Mouse (Mus musculus) liver, adult 2 months (tissue): ENCODE measurements around the gene Syt16. TPM values are rescaled to one million over a fixed set of nuclear protein-coding genes. Genes with fewer than 3 reads are reported as not detected.

ENCODE experiments used
- DNase-seq: peaks from one replicate; pipeline ENCODE4 v3.0.0-alpha.2; 2011; ENCODE audit warnings: low read depth, low spot score; ENCODE audit errors: extremely low read depth
- H3K27ac ChIP-seq: fragments of 200-500 bp; replicated peaks from 2 replicates; pipeline ENCODE4 v1.5.1; 2012; ENCODE audit warnings: low read depth, mild to moderate bottlenecking, control low read depth, inconsistent platforms, low read length; ENCODE audit not compliant: insufficient read depth
- H3K27me3 ChIP-seq: fragments of 200-500 bp; 2 replicates; pipeline ENCODE4 v1.6.1; 2012; ENCODE audit warnings: mild to moderate bottlenecking, moderate library complexity, low read length, inconsistent platforms; ENCODE audit not compliant: control insufficient read depth, insufficient read depth
- H3K36me3 ChIP-seq: fragments of 200-500 bp; 2 replicates; pipeline ENCODE4 v1.6.1; 2012; ENCODE audit warnings: low read length, inconsistent platforms; ENCODE audit not compliant: control insufficient read depth, insufficient read depth
- H3K4me1 ChIP-seq: fragments of 200-500 bp; 2 replicates; pipeline ENCODE4 v1.6.1; 2011; ENCODE audit warnings: low read length; ENCODE audit not compliant: control insufficient read depth, insufficient read depth
- H3K4me3 ChIP-seq: fragments of 200-500 bp; 2 replicates; pipeline ENCODE4 v1.5.1; 2011; ENCODE audit warnings: low read depth, mild to moderate bottlenecking, control low read depth, low read length, moderate library complexity; ENCODE audit not compliant: insufficient read depth
- H3K79me2 ChIP-seq: fragments of 200-500 bp; 2 replicates; pipeline ENCODE4 v1.6.1; 2012; ENCODE audit warnings: inconsistent platforms, mild to moderate bottlenecking, low read length, moderate library complexity; ENCODE audit not compliant: control insufficient read depth, insufficient read depth
- H3K9ac ChIP-seq: fragments of 200-500 bp; 2 replicates; pipeline ENCODE4 v1.6.1; 2012; ENCODE audit warnings: low read depth, mild to moderate bottlenecking, control low read depth, inconsistent platforms, low read length
- CTCF ChIP-seq: fragments of 200-500 bp; IDR thresholded peaks from 2 replicates; pipeline ENCODE4 v1.5.1; 2011; ENCODE audit warnings: low read depth, low read length, control low read depth
- POLR2A ChIP-seq: fragments of 200-500 bp; IDR thresholded peaks from 2 replicates; pipeline ENCODE4 v1.6.1; 2011; ENCODE audit warnings: low read length, control low read depth; ENCODE audit not compliant: insufficient read depth; ENCODE audit errors: extremely low read depth
- WGBS: fragments of 180-500 bp; shearing (Covaris S2); methylation state at CpG from one replicate; pipeline ENCODE4 v1.1.7; 2018; 5-methylcytosine and 5-hydroxymethylcytosine counted together
- polyA plus RNA-seq: library from polyadenylated mRNA; depleted of rRNA; stranded (reverse); fragments of >200 nt; gene quantifications from 2 replicates; pipeline ENCODE4 v1.2.3, GENCODE M21; 2012
- total RNA-seq: library from RNA; depleted of rRNA; stranded (reverse); fragments of >200 nt; gene quantifications from 2 replicates; pipeline ENCODE4 v1.2.3, GENCODE M21; 2014

Gene Syt16
- total and polyA plus RNA-seq, 2 experiments, result not detected

DNA sequence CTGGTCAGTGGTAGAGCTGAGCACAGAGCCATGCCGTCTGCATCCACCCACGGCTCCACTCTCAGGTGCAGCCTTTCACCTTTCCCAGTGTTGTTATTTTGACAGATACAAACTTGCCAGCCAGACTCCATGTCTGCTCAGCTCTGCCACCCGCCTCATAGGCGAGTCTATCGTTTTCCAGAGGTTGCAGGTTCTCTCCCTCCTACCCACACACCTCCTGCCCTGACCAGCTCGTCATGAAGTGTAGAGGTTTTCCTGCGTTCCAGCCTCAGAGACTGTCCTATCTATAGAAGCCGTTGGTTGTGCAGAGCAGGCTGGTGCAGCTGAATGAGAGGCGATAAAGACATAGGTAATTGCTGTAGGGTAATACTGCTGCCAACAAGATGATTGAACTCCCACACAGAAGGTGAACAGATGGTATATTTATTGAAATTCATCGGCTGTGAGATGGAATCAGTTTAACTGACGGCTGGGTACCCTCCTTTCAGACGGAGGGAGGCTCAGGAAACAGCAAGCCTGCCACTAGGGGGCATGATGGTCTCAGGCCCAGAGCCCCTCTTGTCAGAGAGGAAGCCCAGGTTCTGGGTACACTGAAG, 58.0 kb downstream of the Syt16 start:
- DNase-seq, result no peak
- no peaks in the 10 kb centered on the region for H3K27me3 ChIP-seq
- H3K4me3 ChIP-seq, result no peak overlapping the region
- TF ChIP-seq CTCF, result peak; percentile 57
- no peak for TF ChIP-seq POLR2A
- H3K79me2 ChIP-seq, result no peaks in the 10 kb centered on the region
- no peak overlapping the region for H3K9ac ChIP-seq
- H3K27ac ChIP-seq, result no peak overlapping the region
- H3K36me3 ChIP-seq, result no peaks in the 10 kb centered on the region
- H3K4me1 ChIP-seq, result no peaks in the 10 kb centered on the region
- WGBS, result 55% methylated on average over 12 of the region's 12 CpGs

- H3K79me2 ChIP-seq, result no peaks in the 10 kb centered on the region
- no peak overlapping the region for H3K27ac ChIP-seq
- H3K9ac ChIP-seq, result no peak overlapping the region
- DNase-seq, result no peak
- no peaks in the 10 kb centered on the region for H3K4me1 ChIP-seq
- no peaks in the 10 kb centered on the region for H3K27me3 ChIP-seq
- TF ChIP-seq CTCF (no peak), POLR2A (no peak)
- no peaks in the 10 kb centered on the region for H3K36me3 ChIP-seq
- 74% methylated on average over 2 of the region's 2 CpGs for WGBS
- H3K4me3 ChIP-seq, result no peak overlapping the region
Observed at GRCm38 (mm10) chr12:74056162-74056561, 58.7 kb downstream of the Syt16 start.

DNA sequence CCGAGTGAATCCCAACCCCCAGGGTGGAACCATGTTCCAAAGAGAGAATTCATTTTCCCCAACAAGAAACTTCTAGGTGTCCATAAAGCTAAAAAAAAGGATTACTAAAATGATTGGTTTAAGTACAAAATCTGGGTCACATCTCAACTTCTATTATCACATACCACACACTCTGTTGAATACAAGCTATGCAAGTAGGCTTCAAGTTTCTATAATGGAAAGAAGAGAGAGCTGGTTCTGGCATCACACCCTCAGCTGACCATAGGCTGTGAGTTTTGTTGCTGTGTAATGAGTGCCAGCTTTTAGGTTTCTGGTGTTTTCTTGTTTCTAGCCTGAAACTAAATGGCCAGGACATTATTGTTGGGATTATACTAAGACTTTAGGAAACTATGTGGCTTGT, 65.1 kb downstream of the Syt16 start:
- WGBS, result 89% methylated on average over 1 of the region's 1 CpGs
- H3K9ac ChIP-seq, result no peak overlapping the region
- DNase-seq, result no peak
- no peaks in the 10 kb centered on the region for H3K27me3 ChIP-seq
- H3K36me3 ChIP-seq, result no peaks in the 10 kb centered on the region
- TF ChIP-seq CTCF (no peak), POLR2A (no peak)
- no peaks in the 10 kb centered on the region for H3K4me1 ChIP-seq
- H3K4me3 ChIP-seq, result no peak overlapping the region
- H3K27ac ChIP-seq, result no peak overlapping the region
- no peaks in the 10 kb centered on the region for H3K79me2 ChIP-seq

DNA sequence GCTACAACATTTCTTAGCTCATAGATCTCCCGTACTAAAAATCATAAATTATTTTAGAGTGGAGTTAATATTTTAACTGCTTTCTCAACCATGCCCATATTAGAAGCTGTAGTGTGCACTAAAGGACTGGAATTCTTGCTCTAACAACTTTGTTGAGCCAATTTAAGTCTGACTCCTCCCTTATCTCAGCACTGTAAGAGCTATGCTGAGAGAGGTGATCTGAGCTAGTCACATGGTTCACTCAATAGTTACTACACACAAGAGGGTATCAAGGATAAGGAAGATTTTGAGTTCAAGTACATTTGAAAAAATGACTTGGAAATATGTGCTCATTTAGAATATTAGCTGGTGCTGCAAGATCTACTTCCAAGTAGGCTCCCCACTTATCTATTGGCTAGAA, 71.5 kb downstream of the Syt16 start:
- Histone ChIP-seq H3K27ac (no peak overlapping the region), H3K79me2 (no peaks in the 10 kb centered on the region), H3K4me1 (no peaks in the 10 kb centered on the region), H3K4me3 (no peak overlapping the region), H3K27me3 (no peaks in the 10 kb centered on the region), H3K36me3 (no peaks in the 10 kb centered on the region), H3K9ac (no peak overlapping the region)
- no peak for TF ChIP-seq POLR2A
- no peak for TF ChIP-seq CTCF
- 80% methylated on average over 1 of the region's 1 CpGs for WGBS
- no peak for DNase-seq

GRCm38 (mm10) chr12:74075590-74075989, 78.1 kb downstream of the Syt16 start:
- no peak for DNase-seq
- Histone ChIP-seq H3K4me1 (no peaks in the 10 kb centered on the region), H3K79me2 (no peaks in the 10 kb centered on the region), H3K9ac (no peak overlapping the region), H3K36me3 (no peaks in the 10 kb centered on the region), H3K27me3 (no peaks in the 10 kb centered on the region), H3K27ac (no peak overlapping the region), H3K4me3 (no peak overlapping the region)
- 48% methylated on average over 3 of the region's 3 CpGs for WGBS
- TF ChIP-seq POLR2A, result no peak
- TF ChIP-seq CTCF, result no peak

DNA sequence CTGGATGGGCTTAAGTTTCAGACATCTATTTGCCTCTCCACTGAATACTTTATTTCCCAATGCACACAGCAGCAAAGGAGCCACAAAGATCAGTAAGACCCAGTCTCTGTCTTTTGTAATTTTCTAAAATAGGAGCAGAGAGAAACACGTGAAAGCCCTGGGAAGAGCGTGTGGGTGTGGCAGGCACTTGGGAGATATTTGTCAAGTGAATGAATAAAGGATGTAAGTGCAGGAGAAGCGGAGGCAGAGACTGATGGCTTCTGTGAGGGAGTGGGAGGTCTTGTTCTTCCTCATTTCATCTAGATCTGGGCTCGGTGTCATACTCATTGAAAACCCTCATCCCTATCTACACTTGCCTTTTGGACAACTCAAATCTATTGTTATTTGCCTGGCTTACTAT, 78.6 kb downstream of the Syt16 start:
- H3K27me3 ChIP-seq, result no peaks in the 10 kb centered on the region
- H3K9ac ChIP-seq, result no peak overlapping the region
- H3K36me3 ChIP-seq, result no peaks in the 10 kb centered on the region
- DNase-seq, result no peak
- H3K4me3 ChIP-seq, result no peak overlapping the region
- no peak overlapping the region for H3K27ac ChIP-seq
- H3K79me2 ChIP-seq, result no peaks in the 10 kb centered on the region
- H3K4me1 ChIP-seq, result no peaks in the 10 kb centered on the region
- WGBS, result 78% methylated on average over 4 of the region's 4 CpGs
- TF ChIP-seq CTCF (no peak), POLR2A (no peak)
